Mouse (Mus musculus) frontal cortex, postnatal 10 days (tissue): ENCODE results near the gene Ppl.

Source experiments
- DNase-seq, 2 experiments: peaks; one replicate each; pipeline ENCODE4 v3.0.0; 2022; ENCODE audit warnings: low spot score in 2 of 2, mixed read lengths in 1 of 2

Gene Ppl

DNA sequence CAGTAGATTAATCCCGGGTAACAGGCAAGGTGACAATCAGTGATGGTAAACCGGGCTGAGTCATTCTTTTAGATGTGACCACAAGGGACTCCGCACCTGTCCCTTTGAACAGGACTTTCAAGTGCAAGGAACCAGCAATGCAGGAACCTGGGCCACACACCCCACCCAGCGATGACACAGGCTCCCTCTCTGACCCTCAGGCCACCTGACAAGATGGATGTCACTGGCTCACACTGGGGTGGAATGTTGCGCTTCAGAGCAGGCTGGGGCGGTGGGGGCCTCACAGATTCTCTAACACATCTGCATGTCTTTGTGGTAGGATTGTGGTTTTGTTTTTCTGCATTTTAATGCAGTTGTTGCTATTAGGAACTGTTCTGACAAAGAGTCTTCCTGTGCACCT lies 8.7 kb downstream of the Ppl start:
- DNase-seq, result no peak

DNA sequence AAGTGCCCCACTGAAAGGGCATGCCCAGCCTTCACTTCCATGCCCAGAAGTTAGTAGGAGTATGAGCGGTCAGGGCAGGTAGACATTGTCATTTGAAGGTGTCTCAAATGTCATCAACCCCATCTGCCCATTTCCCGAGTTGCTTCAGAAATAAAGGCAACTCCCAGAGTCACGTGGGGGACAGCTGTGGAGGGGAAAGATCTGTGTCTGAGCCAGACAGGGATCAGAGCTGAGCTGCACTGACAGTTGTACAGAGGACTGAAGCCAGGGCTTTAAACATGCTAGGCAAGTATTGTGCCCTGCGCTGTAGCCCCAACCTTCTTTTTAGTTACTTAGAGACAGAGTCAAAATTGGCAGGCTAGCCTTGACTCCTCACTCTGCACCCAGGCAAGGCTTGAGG lies 12.4 kb downstream of the Ppl start:
- DNase-seq, result no peak

DNA sequence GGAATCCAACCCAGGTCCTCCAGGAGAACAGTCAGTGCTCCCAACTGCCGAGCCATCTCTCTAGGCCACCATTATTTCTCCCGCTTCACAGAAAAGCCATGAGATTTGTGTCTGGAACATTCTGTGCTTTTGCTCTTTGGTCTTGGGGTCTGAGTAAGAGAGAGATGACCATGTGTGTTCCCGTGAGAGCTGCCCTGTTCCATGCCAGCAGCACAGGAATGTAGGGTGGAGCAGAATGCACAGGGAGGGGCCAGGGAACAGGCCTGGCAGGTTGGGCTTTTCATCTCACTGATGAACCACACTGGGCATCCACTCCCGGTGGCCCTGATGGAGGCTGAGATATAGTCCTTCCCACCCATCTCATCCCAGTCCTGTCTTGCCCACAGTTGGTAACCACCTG lies 12.8 kb downstream of the Ppl start:
- DNase-seq, result no peak

DNA sequence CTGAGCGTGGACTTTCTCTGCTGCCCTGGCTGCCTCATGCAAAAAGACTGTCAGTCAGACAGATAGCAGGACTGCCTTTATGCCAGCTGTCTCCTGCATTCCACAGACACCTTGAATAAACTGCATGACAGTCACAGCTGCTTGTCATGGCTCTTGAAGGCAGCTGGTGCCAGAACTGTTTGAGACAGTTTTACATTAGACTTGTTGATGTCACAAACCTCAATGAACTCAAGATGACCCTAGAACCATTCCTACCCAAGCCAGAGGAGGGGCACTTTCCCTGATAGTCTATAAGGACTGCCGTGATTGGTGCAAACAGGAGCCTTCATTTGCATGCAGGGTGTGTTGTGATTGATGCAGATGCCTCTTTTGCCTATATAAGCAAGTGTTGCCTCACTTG lies 18.6 kb downstream of the Ppl start:
- no peak for DNase-seq

DNA sequence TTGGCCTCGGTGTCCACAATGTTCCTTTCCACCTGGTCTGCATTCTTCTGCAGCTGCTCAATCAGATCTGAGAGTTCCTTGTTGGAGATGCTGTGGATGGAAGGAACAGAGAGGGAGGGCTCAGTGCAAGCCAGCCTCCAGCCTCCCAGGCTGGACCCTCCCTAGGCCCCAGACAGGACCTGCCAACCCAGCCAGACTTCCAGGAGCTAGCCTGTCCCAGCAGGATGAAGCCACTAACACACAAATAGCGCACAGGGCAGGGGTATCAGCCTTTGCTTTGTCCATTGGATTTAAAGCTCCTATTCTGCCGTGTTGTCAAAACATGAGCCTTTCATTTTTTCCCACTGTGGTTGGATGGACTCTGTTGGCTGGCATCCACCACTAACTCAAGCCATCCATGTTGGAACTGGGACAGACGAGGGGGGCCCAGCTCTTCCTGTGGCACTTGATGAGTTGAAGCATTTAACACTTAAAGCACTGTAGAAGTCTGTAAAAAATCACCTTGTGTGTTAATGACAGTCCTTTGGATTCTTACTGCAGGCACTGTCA lies 19.1 kb downstream of the Ppl start:
- no peak for DNase-seq

DNA sequence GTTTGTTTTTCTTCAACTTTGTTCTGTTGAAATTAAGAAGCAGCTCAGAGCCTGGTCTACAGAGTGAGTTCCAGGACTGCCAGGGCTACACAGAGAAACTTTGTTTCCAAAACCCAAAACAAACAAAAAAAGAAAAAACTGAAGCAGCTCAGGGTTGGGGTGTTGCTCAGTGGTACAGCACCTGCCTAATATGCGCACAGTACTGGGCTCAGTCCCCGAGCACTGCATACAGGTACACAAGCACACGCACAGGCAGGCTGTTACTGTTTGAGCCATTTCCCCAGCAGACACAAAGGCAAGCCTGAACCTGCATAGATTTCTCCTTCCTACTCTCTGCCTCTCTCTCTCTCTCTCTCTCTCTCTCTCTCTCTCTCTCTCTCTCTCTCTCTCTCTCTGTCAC lies 21.2 kb downstream of the Ppl start:
- DNase-seq, result no peak

DNA sequence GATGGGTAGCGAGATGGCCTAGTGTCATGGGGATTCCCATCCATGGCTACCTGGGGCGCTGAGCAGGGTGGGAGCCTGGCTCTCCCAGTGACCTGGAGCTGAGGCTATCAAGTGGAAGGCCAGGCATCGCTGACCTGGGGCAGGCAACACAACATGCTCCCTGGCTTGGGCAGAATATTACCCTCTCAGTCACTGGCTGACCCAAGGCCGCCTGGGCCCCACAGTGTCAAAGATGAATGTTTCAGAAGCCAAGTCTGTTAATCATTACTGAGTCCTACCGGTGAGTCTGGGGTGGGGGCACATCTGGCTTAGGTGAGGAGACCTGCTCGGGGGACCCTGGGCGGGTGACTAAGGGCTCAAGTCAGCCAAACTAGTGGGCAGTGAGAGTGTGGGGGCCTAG lies 22.3 kb downstream of the Ppl start:
- DNase-seq, result no peak

DNA sequence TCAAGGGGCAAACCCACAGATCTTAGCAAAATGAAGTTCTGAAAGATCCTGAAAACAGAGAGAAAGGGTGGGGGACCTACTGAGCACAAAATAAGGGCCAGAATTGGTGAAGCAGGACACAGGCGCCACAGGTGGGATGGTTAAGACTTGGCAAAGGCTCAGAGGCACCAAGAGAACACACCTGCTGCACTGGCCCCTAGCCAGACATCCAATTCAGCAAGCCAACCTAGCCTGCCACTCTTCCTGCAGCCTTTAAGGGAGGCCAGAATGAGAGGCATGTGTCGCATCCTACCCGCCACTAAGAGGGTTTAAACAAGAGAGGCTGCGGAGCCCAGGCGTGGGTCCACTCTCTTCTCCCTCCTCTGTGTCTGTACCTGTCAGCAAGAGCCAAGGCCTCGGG lies 31.2 kb downstream of the Ppl start:
- DNase-seq, result no peak

DNA sequence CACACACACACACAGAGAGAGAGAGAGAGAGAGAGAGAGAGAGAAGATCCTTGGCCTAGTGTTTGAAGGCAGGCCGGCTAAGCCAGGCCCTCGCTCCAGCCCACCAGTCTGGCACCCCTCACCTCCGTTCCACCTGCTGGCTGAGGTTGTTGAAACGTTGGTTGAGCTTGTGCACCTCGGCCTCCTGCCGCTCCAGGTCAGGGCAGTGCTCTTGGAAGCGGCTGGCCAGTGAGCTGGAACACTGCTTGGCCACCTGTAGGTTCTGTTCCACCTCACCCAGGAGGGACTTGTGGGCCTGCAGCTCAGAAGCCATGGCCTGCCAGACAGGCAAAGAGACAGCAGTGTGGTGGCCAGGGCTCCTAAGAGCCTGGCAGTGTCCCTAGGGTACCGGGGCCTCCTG lies 35.7 kb downstream of the Ppl start:
- DNase-seq, result no peak

DNA sequence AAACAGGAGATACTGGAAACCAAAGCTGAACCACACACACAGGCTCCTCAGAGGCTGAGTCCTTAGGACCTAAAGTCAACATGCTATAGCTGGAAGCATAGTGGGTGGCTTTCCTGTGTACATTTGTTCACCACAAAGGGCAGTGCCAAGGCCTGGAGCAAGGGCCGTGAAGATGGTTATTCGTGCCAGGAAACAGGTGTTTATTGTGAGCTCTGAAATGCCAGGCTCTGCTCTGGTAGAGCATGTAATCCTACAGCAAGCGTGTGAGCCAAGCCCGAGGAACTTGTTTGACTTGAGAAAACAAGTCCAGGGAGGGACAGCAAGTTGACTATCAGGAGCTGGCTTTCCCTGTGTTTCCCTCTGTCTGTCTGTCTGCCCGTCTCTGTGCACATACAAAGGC lies 38.9 kb downstream of the Ppl start:
- no peak for DNase-seq

DNA sequence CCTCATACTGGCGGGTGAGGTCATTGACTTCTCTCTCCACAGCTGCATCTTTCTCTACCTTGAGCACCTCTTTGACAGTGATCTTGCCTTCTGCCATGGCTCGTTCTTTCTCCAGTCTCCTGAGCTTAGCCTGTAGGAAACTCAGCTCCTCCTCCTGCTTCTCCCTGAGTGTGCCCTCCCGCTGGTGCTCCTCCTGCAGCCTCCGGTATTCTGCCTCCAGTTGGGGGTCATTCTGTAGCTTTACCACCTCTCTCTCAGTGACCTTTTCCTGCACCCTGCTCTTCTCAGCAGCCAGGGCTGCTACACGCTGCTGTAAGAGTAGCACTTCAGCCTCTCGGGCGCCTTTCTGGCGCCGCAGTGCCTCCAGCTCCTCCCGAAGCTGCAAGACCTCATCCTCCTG lies 43.2 kb downstream of the Ppl start:
- DNase-seq, result no peak

DNA sequence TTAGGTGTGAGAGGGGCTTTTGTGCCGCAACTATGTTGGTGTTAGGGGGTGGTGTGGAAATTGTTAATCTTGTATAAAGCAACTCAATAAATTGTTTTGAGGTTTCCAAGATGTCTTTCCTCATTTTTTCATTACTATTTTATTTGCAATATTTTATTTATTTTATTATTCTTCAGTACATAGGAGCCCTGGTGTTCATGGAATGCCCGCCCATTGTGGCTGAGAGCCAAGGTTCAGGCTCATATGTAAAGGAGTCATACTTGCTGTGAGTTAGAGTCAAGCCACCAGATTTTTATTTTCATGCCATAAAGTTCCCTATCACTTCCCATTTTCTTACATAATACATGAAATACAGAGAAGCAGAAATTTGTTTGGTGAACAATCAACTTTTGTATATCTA lies 46.0 kb downstream of the Ppl start:
- DNase-seq, result no peak

DNA sequence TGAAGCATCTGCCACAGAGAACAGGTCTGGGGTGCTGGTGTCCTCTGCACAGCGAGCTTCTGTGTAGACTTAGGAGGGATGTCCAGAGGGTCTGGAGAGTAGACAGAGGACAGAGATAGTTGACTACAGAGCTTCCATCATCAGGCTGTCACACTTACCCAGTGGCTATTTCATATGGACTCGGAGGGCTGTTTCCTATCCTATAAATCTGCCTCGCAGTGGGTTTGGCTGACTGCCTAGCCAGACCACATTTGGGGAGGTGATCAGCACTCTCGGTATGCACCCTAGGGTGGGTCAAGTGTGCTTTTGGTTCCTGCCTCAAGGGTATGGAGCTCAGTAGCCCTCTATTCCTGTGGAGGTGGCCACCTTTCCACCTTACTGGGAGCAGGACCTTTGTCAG lies 47.0 kb downstream of the Ppl start:
- no peak for DNase-seq

DNA sequence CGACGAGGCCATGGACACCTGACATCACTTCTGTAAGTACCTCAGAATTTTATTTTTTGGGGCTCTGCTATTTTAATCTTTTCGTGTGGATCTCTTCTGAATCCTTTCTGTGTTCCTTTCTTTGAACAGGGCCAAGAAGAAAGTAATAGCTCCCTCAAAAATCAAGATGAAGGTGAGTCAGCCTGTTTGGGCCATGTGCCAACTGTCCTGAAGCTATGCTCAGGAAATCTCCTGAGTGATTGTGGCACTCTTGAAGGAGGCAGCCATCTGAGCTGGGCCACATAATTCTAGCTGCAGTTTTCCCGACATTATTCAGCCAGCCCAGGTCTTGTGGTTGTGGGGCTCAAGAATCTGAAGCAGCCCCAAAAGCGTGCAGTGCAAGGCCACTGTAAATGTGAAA lies 57.9 kb downstream of the Ppl start:
- DNase-seq, result no peak

DNA sequence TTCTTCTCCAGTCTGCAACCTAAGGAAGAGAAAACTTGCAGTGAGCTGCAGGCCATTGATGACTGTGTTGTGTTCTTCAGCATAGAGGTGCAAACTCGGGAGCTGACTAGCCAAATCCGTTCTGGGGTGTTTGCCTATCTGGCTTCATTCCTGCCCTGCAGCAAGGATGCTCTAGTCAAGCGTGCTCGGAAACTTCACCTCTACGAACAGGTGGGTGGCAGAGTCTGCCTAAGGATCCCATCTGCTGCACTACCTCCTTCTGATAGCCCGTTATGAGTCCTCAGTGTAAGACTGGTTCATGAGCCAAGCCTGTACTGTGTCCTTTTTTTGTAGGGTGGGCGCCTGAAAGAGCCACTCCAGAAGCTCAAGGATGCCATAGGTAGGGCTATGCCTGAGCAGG lies 60.2 kb downstream of the Ppl start:
- DNase-seq, result no peak

DNA sequence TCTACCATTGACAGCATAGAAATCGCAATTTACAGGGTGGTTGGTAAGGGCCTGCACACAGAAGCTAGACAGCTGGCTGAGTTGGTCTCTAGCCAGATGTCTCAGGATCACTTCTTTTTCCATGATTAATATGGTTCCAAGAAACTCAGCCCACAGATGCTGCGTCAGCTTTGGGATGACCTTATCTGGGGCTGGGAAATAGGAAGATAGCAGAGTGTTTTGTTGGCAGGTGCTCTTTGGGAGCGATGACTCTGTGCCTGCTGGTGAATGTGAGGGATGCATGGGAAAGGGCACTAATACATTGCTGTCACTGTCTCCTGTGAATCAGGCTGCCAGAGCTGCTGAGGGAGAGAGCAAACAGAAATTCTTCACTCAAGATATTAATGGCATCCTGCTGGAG lies 61.9 kb downstream of the Ppl start:
- no peak for DNase-seq

DNA sequence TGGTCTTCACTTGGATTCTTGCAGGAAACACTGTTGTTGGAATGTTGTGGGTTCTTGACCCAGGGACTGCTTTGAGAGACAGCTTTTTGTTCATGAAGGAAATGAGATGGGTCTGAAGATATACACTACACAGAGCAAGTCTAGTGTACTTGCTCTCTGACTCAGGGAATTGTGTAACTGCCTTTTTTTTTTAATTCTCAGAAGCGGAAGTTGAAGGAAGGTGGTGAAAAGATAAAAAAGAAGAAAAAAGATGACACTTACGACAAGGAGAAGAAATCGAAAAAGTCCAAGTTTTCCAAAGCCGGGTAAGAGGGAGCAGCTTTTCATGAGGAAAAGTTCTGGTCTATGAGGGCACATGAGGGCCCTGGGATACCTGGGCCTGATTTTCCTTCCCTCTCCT lies 68.7 kb downstream of the Ppl start:
- DNase-seq, result no peak

DNA sequence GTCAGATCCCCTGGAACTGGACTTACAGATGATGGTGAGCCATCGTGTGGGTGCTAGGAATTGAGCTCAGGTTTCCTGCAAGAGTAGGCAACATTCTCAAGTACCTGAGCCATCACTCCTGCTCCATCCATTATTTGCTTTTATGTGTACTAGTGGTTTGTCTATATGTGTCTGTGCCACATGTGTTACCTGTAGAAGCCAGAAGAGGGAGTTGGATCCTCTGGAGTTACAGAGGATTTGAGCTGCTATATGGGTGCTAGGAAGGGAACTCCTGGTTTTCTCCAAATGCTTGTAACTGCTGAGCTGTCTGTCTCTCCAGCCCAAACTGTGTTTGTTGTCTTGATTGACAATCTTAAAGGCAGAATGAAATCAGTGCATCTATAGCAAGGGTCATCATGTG lies 74.1 kb downstream of the Ppl start:
- DNase-seq, result no peak

DNA sequence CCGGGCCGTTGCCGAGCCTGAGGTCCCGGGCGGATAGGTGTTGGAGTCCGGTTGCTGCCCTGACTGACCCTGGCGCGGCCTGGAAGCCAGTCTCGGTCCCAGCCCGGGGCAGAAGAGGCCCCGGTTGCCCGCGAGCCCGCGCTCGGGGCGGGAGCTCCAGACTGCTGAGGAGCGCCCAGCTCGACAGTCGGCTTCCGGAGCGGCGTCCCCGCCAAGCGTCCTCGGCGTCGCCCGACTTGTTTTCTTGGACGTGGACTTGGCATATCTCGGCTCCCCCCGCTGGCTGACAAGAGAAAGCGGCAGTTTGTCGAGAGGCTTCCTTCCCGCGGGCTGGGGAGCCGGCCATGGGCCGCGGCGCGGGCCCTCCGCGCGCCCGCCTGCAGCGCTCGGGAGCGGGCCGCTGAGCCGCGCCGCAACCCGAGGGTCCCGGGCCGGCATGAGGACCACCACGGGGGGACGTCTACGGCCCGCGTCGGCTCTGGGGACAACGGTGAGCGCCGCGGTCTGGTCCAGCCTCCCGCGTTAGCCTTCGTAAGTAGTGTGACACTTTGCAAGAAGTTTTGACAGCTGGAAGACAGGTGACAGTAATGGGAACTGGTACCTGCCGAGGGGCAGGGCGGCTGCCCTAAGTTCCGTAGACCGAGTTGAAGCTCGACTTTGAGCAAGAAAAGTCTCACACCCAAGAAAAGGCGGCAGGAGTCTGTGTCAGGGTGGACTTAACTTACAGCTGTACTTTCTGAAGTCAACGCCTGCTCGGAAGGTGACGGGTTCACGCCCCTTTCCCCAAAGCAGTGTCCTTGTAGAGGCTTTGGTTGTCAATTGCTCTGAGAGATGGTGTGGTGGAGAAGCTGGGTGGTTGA lies 81.7 kb downstream of the Ppl start:
- DNase-seq, result peak; percentile 60 to 78

DNA sequence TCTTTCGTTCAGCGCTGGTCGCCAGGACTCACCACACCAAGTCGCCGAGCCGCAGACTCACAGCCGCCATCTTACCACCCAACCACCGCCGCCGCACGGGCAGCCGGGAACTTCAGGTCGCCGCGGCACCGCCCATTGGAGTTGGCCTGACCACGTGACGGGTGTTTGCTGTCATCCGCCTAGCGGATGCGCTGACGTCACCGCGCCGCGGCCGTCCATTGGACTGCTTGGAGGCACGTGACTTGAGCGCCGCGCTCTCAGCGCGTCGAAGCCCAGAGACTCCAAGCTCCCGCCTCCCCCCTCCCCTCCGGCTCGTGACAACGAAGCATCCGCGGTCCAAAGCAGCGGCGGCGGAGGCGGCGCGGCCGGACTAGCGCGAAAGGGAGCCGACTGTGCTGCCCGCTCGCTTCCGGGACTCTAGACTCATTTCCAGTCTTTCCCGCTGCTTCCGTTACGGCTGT lies 82.4 kb downstream of the Ppl start, which contains the start of the genes Glyr1 and Ubn1:
TSS of gene Glyr1 (minus strand) at position 90 of the 461 bp plus-strand sequence.
TSS of gene Ubn1 (plus strand) at position 284 of the 461 bp plus-strand sequence.
- DNase-seq, result peak; percentile 99 to 100

DNA sequence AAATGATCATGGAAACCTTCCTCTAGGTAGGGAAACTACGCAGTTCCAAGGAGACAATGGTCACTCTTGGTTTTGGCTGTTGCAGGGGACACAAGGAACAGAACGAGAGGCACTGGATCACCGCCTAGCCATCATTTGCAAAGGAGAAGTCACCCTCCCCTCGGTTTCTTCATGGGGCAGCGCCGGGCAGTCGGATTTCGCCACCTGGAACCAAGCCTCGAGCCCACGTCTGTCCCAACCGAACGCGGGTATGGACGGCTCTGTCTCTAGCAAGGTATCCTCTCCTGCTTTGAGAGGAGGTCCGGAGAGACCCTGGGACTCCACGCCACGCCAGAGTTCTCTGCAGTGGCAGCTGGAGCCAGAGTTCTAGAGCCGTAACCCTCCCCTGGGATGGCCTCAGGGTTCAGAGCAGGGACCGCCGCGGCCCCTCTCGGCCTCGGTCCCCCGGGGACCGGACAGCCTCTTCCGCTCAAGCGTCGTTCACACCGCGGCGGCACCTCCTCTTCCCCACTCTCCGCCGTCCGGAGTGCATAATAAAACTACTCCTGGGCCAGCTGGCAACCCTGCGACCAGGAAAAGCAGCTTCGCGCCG lies 82.9 kb downstream of the Ppl start:
- DNase-seq, result no peak

DNA sequence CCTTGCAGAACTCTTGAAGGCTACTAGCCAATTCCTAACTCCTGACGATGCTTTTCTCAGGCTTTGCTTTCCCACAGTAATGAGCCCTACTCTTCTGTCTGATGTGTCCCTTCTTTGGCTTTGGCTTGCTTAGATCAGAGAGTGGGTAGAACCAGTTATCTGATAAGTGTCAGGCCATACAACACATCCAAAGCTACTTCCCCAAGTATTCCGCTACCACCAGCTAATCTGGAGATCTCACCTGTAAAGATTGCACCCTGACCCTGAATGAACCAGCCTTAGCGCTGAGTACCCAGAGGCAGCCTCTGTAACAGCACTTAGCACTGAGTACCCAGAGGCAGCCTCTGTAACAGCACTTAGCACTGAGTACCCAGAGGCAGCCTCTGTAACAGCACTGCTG lies 86.9 kb downstream of the Ppl start:
- no peak for DNase-seq

DNA sequence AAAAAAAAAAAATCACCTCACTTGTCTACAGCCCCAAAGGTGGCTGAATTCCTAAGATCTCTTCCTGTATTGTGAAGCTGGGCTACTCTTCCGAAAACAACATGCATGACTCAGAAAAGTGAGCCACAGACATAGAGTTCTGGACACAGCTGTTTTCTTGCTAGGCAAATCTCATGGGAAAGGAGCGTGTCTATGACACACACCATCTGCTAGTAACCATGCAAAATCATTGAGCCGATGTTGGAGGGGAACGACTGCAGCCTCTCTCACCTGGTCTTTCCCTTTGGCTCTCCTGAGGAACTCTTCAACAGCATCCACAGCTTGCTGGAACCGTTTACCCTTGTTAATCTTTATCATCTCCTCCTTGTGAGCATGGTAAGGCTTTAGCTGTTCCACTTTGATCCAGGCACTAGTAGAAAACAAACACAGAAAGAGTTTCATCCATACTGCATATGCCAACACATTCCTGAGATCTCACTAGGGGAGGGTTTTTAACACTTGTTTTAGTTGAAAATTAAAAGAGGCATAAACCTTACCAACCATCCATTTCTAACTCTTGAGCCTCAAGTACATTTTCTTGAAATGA lies 95.5 kb downstream of the Ppl start:
- DNase-seq, result no peak
